Mouse (Mus musculus): ENCODE results near the gene Syt16. TPM values are rescaled to one million over a fixed set of nuclear protein-coding genes. Genes with fewer than 3 reads are reported as not detected.

The Syt16 gene
- polyA plus RNA-seq (2015; fragmentation: Nextera tagmentation; extraction: Ambion mirVana): 0.04 TPM in 2 replicates

GRCm38 (mm10) chr12:73997297-73998127 lies at the start of gene Syt16:
Gene Syt16, plus strand, starts transcription at chr12:73997661.
- 2% methylated on average over 35 of the region's 67 CpGs for WGBS
- Histone ChIP-seq H3K27me3 (replicated peaks; ENCODE audit: insufficient read depth, low read length) (peaks cover 23% of the 10 kb centered on the region; the same call in 1 of the 2 replicates), H3K36me3 (ENCODE audit: insufficient read depth, low read length) (no peaks in the 10 kb centered on the region), H3K4me2 (replicated peaks; ENCODE audit: low read depth, low read length) (peak within 1 kb of the TSS; percentile 71), H3K9ac (replicated peaks; ENCODE audit: low read depth) (no peak within 1 kb of the TSS), H3K4me3 (ENCODE audit: low read depth, low read length) (peak within 1 kb of the TSS; percentile 37), H3K27ac (ENCODE audit: low read length) (no peak within 1 kb of the TSS), H3K4me1 (ENCODE audit: insufficient read depth, low read depth, low read length) (no peaks in the 10 kb centered on the region), H3K9me3 (ENCODE audit: low read length) (no peaks in the 10 kb centered on the region)
- DNase-seq (ENCODE audit: low spot score): no peak
- TF ChIP-seq EP300 (IDR thresholded peaks at IDR 0.05) (no peak), CTCF (IDR thresholded peaks at IDR 0.05) (no peak)
- ATAC-seq: no peak

GRCm38 (mm10) chr12:73948415-73948814 lies 49.0 kb upstream of the Syt16 start:
- Histone ChIP-seq H3K9ac (replicated peaks; ENCODE audit: low read depth) (no peak overlapping the region), H3K4me1 (ENCODE audit: insufficient read depth, low read depth, low read length) (peaks cover 2% of the 10 kb centered on the region; the same call in 1 of the 2 replicates), H3K4me2 (replicated peaks; ENCODE audit: low read depth, low read length) (no peak overlapping the region), H3K9me3 (ENCODE audit: low read length) (no peaks in the 10 kb centered on the region), H3K27ac (ENCODE audit: low read length) (no peak overlapping the region), H3K27me3 (replicated peaks; ENCODE audit: insufficient read depth, low read length) (no peaks in the 10 kb centered on the region), H3K4me3 (ENCODE audit: low read depth, low read length) (no peak overlapping the region), H3K36me3 (ENCODE audit: insufficient read depth, low read length) (peaks cover 12% of the 10 kb centered on the region)
- TF ChIP-seq CTCF (IDR thresholded peaks at IDR 0.05) (no peak), EP300 (IDR thresholded peaks at IDR 0.05) (no peak)
- 91% methylated on average over 4 of the region's 4 CpGs for WGBS
- ATAC-seq (no peak), DNase-seq (ENCODE audit: low spot score) (no peak)

GRCm38 (mm10) chr12:73949318-73950058 lies 48.0 kb upstream of the Syt16 start:
- peak overlapping the region; percentile 32 for H3K4me3 ChIP-seq (ENCODE audit: low read depth, low read length)
- H3K27me3 ChIP-seq (replicated peaks; ENCODE audit: insufficient read depth, low read length): no peaks in the 10 kb centered on the region
- peak overlapping the region; percentile 29; the same call in 1 of the 2 replicates for H3K9ac ChIP-seq (replicated peaks; ENCODE audit: low read depth)
- peaks cover 2% of the 10 kb centered on the region; the same call in 1 of the 2 replicates for H3K4me1 ChIP-seq (ENCODE audit: insufficient read depth, low read depth, low read length)
- H3K27ac ChIP-seq (ENCODE audit: low read length): no peak overlapping the region
- ATAC-seq (peak; percentile 83), DNase-seq (ENCODE audit: low spot score) (peak; percentile 39)
- 8% methylated on average over 46 of the region's 46 CpGs for WGBS
- H3K4me2 ChIP-seq (replicated peaks; ENCODE audit: low read depth, low read length): peak overlapping the region; percentile 75
- H3K36me3 ChIP-seq (ENCODE audit: insufficient read depth, low read length): peaks cover 3% of the 10 kb centered on the region; the same call in 1 of the 2 replicates
- no peaks in the 10 kb centered on the region for H3K9me3 ChIP-seq (ENCODE audit: low read length)
- TF ChIP-seq CTCF (IDR thresholded peaks at IDR 0.05) (no peak), EP300 (IDR thresholded peaks at IDR 0.05) (no peak)

GRCm38 (mm10) chr12:73952879-73953278 lies 44.6 kb upstream of the Syt16 start:
- Histone ChIP-seq H3K9ac (replicated peaks; ENCODE audit: low read depth) (0 out of 2 replicates have a peak overlapping the region, but pooled peaks have one; percentile 23), H3K4me2 (replicated peaks; ENCODE audit: low read depth, low read length) (peak overlapping the region; percentile 54), H3K27me3 (replicated peaks; ENCODE audit: insufficient read depth, low read length) (no peaks in the 10 kb centered on the region), H3K36me3 (ENCODE audit: insufficient read depth, low read length) (no peaks in the 10 kb centered on the region), H3K4me3 (ENCODE audit: low read depth, low read length) (peak overlapping the region; percentile 16; the same call in 1 of the 2 replicates), H3K4me1 (ENCODE audit: insufficient read depth, low read depth, low read length) (peaks cover 2% of the 10 kb centered on the region; the same call in 1 of the 2 replicates), H3K27ac (ENCODE audit: low read length) (no peak overlapping the region), H3K9me3 (ENCODE audit: low read length) (no peaks in the 10 kb centered on the region)
- TF ChIP-seq EP300 (IDR thresholded peaks at IDR 0.05): no peak
- WGBS: 10% methylated on average over 15 of the region's 15 CpGs
- DNase-seq (ENCODE audit: low spot score): peak; percentile 43
- ATAC-seq: peak; percentile 47; the same call in 1 of the 2 replicates

GRCm38 (mm10) chr12:73953420-73954186 lies 43.9 kb upstream of the Syt16 start:
- ATAC-seq: no peak
- peaks cover 2% of the 10 kb centered on the region; the same call in 1 of the 2 replicates for H3K4me1 ChIP-seq (ENCODE audit: insufficient read depth, low read depth, low read length)
- H3K4me2 ChIP-seq (replicated peaks; ENCODE audit: low read depth, low read length): peak overlapping the region; percentile 54
- TF ChIP-seq CTCF (IDR thresholded peaks at IDR 0.05): no peak
- TF ChIP-seq EP300 (IDR thresholded peaks at IDR 0.05): no peak
- 44% methylated on average over 14 of the region's 14 CpGs for WGBS
- DNase-seq (ENCODE audit: low spot score): no peak
- no peak overlapping the region for H3K27ac ChIP-seq (ENCODE audit: low read length)
- no peaks in the 10 kb centered on the region for H3K36me3 ChIP-seq (ENCODE audit: insufficient read depth, low read length)
- no peaks in the 10 kb centered on the region for H3K9me3 ChIP-seq (ENCODE audit: low read length)
- H3K9ac ChIP-seq (replicated peaks; ENCODE audit: low read depth): 0 out of 2 replicates have a peak overlapping the region, but pooled peaks have one; percentile 23
- no peaks in the 10 kb centered on the region for H3K27me3 ChIP-seq (replicated peaks; ENCODE audit: insufficient read depth, low read length)
- H3K4me3 ChIP-seq (ENCODE audit: low read depth, low read length): peak overlapping the region; percentile 16; the same call in 1 of the 2 replicates

Data from lung, postnatal 0 days (tissue).